Mouse (Mus musculus) CH12.LX (cell line): ENCODE measurements at regions not wholly inside any gene's neighbourhood (a gene's known extent, or its start where the extent isn't known, plus 50 kb on each side); places are given as distances from the start of the nearest gene placed in this dataset.
A peak's percentile ranks its signal among the peaks of the same experiment; 100 is the strongest.

Experiments
- DNase-seq: peaks from one replicate; pipeline ENCODE4 v3.0.0-alpha.2; 2013; ENCODE audit errors: extremely low read depth
- H3K27ac ChIP-seq: 2 replicates; pipeline ENCODE4 v1.5.1; 2012; ENCODE audit warnings: low read depth, mild to moderate bottlenecking, control low read depth, moderate library complexity; ENCODE audit not compliant: insufficient read depth
- H3K27me3 ChIP-seq: replicated peaks from 2 replicates; pipeline ENCODE3; 2012; ENCODE audit warnings: inconsistent platforms
- H3K36me3 ChIP-seq, 2 experiments: replicated peaks in 1 of 2; 2 replicates each; pipeline versions ENCODE3 to v1.6.1; 2012; ENCODE audit warnings: inconsistent platforms in 1 of 2, low read length in 1 of 2, mild to moderate bottlenecking in 1 of 2, mixed read lengths in 1 of 2, moderate library complexity in 1 of 2; ENCODE audit not compliant: control insufficient read depth in 1 of 2, insufficient read depth in 1 of 2
- H3K4me1 ChIP-seq, 2 experiments: 2 replicates each; pipeline ENCODE4 v1.6.1; 2012; ENCODE audit warnings: inconsistent platforms in 1 of 2, moderate library complexity in 1 of 2; ENCODE audit not compliant: insufficient read depth in 2 of 2, control insufficient read depth in 1 of 2
- H3K4me2 ChIP-seq: 2 replicates; pipeline ENCODE4 v1.6.1; 2012; ENCODE audit warnings: low read depth, mild to moderate bottlenecking, control low read depth; ENCODE audit not compliant: poor library complexity, insufficient read depth, severe bottlenecking
- H3K4me3 ChIP-seq, 3 experiments: fragments of 150-350 bp in 1 of 3; sonication (generic) in 1 of 3; replicated peaks in 1 of 3; 2 replicates each; pipeline versions ENCODE3 to v1.5.1; 2011 to 2012; ENCODE audit warnings: low read depth in 2 of 3, low read length in 2 of 3, mild to moderate bottlenecking in 2 of 3, moderate library complexity in 2 of 3, control low read depth in 1 of 3, improper control_type of control experiment in 1 of 3, inconsistent platforms in 1 of 3, mixed read lengths in 1 of 3; ENCODE audit not compliant: poor library complexity in 1 of 3
- H3K79me2 ChIP-seq: replicated peaks from 2 replicates; pipeline ENCODE4 v1.6.1; 2012; ENCODE audit warnings: mild to moderate bottlenecking, moderate library complexity; ENCODE audit not compliant: control insufficient read depth, poor library complexity, insufficient read depth, severe bottlenecking; ENCODE audit errors: extremely low read depth
- H3K9ac ChIP-seq: 2 replicates; pipeline ENCODE4 v1.6.1; 2012; ENCODE audit warnings: low read depth, mild to moderate bottlenecking, control low read depth, moderate library complexity; ENCODE audit not compliant: insufficient read depth
- H3K9me3 ChIP-seq: replicated peaks from 2 replicates; pipeline ENCODE3; 2012; ENCODE audit warnings: low read length, inconsistent platforms, mixed read lengths
- BHLHE40 ChIP-seq: IDR thresholded peaks from 2 replicates; pipeline ENCODE4 v1.6.1; 2011; ENCODE audit warnings: mild to moderate bottlenecking, low read depth, low read length, improper control_type of control experiment
- CHD1 ChIP-seq: IDR thresholded peaks from 2 replicates; pipeline ENCODE4 v1.6.1; 2012; ENCODE audit warnings: low read depth, low read length, improper control_type of control experiment, inconsistent platforms
- CHD2 ChIP-seq: IDR thresholded peaks from 2 replicates; pipeline ENCODE4 v1.6.1; 2011; ENCODE audit warnings: low read length, improper control_type of control experiment
- CTCF ChIP-seq, 2 experiments: IDR thresholded peaks in 1 of 2; conservative IDR thresholded peaks in 1 of 2; 2 replicates each; pipeline ENCODE4 v1.5.1; 2011 to 2012; ENCODE audit warnings: low read depth in 2 of 2, low read length in 2 of 2, improper control_type of control experiment in 1 of 2, inconsistent platforms in 1 of 2, mild to moderate bottlenecking in 1 of 2, moderate library complexity in 1 of 2
- E2F4 ChIP-seq: IDR thresholded peaks from 2 replicates; pipeline ENCODE4 v1.6.1; 2011; ENCODE audit warnings: low read depth, low read length, improper control_type of control experiment; ENCODE audit not compliant: insufficient replicate concordance
- ELF1 ChIP-seq: IDR thresholded peaks from 2 replicates; pipeline ENCODE4 v1.6.1; 2014; ENCODE audit warnings: low read depth, mild to moderate bottlenecking, inconsistent platforms, low read length, improper control_type of control experiment
- EP300 ChIP-seq: IDR thresholded peaks from 2 replicates; pipeline ENCODE4 v1.6.1; 2011; ENCODE audit warnings: low read length, improper control_type of control experiment
- ETS1 ChIP-seq: conservative IDR thresholded peaks from 2 replicates; pipeline ENCODE4 v1.6.1; 2012; ENCODE audit warnings: low read depth, mild to moderate bottlenecking, inconsistent platforms, low read length, improper control_type of control experiment, moderate library complexity
- GABPA ChIP-seq: IDR thresholded peaks from 2 replicates; pipeline ENCODE4 v1.6.1; 2012; ENCODE audit warnings: low read depth, low read length, improper control_type of control experiment, inconsistent platforms; ENCODE audit not compliant: insufficient replicate concordance
- HCFC1 ChIP-seq: IDR thresholded peaks from 2 replicates; pipeline ENCODE4 v1.6.1; 2012; ENCODE audit warnings: low read depth, mild to moderate bottlenecking, inconsistent platforms, low read length, improper control_type of control experiment
- IRF4 ChIP-seq: IDR thresholded peaks from 2 replicates; pipeline ENCODE4 v1.6.1; 2014; ENCODE audit warnings: low read depth, mild to moderate bottlenecking, inconsistent platforms, low read length, improper control_type of control experiment
- JUN ChIP-seq: IDR thresholded peaks from 2 replicates; pipeline ENCODE4 v1.6.1; 2011; ENCODE audit warnings: low read depth, mild to moderate bottlenecking, low read length, improper control_type of control experiment, moderate library complexity; ENCODE audit not compliant: insufficient read depth
- JUND ChIP-seq: conservative IDR thresholded peaks from 2 replicates; pipeline ENCODE4 v1.6.1; 2011; ENCODE audit warnings: low read depth, low read length, improper control_type of control experiment
- KAT2A ChIP-seq: IDR thresholded peaks from 2 replicates; pipeline ENCODE4 v1.6.1; 2012; ENCODE audit warnings: low read length, improper control_type of control experiment, inconsistent platforms; ENCODE audit not compliant: insufficient replicate concordance
- MAFK ChIP-seq: IDR thresholded peaks from 2 replicates; pipeline ENCODE4 v1.6.1; 2011; ENCODE audit warnings: low read length, improper control_type of control experiment; ENCODE audit not compliant: insufficient replicate concordance
- MAX ChIP-seq: IDR thresholded peaks from 2 replicates; pipeline ENCODE4 v1.6.1; 2011; ENCODE audit warnings: low read length, improper control_type of control experiment
- MAZ ChIP-seq: IDR thresholded peaks from 2 replicates; pipeline ENCODE4 v1.6.1; 2012; ENCODE audit warnings: low read depth, mild to moderate bottlenecking, inconsistent platforms, low read length, improper control_type of control experiment, moderate library complexity
- MEF2A ChIP-seq: IDR thresholded peaks from 2 replicates; pipeline ENCODE4 v1.6.1; 2014; ENCODE audit warnings: low read depth, mild to moderate bottlenecking, inconsistent platforms, low read length, improper control_type of control experiment, borderline replicate concordance
- MXI1 ChIP-seq: IDR thresholded peaks from 2 replicates; pipeline ENCODE4 v1.6.1; 2011; ENCODE audit warnings: mild to moderate bottlenecking, low read depth, low read length, improper control_type of control experiment
- MYC ChIP-seq: IDR thresholded peaks from 2 replicates; pipeline ENCODE4 v1.6.1; 2011; ENCODE audit warnings: low read depth, mild to moderate bottlenecking, improper control_type of control experiment, low read length
- NELFE ChIP-seq: IDR thresholded peaks from 2 replicates; pipeline ENCODE4 v1.6.1; 2011; ENCODE audit warnings: low read depth, low read length, improper control_type of control experiment
- NRF1 ChIP-seq: IDR thresholded peaks from 2 replicates; pipeline ENCODE4 v1.6.1; 2014; ENCODE audit warnings: low read depth, mild to moderate bottlenecking, inconsistent platforms, low read length, improper control_type of control experiment, moderate library complexity
- POLR2A ChIP-seq: IDR thresholded peaks from 2 replicates; pipeline ENCODE4 v1.6.1; 2011; ENCODE audit warnings: low read depth, mild to moderate bottlenecking, improper control_type of control experiment, low read length
- POLR2AphosphoS2 ChIP-seq: IDR thresholded peaks from 2 replicates; pipeline ENCODE4 v1.6.1; 2011; ENCODE audit warnings: low read depth, low read length, improper control_type of control experiment
- RCOR1 ChIP-seq: conservative IDR thresholded peaks from 2 replicates; pipeline ENCODE4 v1.6.1; 2012; ENCODE audit warnings: low read depth, mild to moderate bottlenecking, inconsistent platforms, low read length, improper control_type of control experiment
- SIN3A ChIP-seq: IDR thresholded peaks from 2 replicates; pipeline ENCODE4 v1.6.1; 2012; ENCODE audit warnings: low read length, improper control_type of control experiment, inconsistent platforms
- SMC3 ChIP-seq: IDR thresholded peaks from 2 replicates; pipeline ENCODE4 v1.6.1; 2011; ENCODE audit warnings: low read depth, low read length, improper control_type of control experiment
- TBP ChIP-seq: conservative IDR thresholded peaks from 2 replicates; pipeline ENCODE4 v1.6.1; 2011; ENCODE audit warnings: low read depth, low read length, improper control_type of control experiment
- TCF12 ChIP-seq: IDR thresholded peaks from 2 replicates; pipeline ENCODE4 v1.6.1; 2014; ENCODE audit warnings: low read depth, mild to moderate bottlenecking, inconsistent platforms, low read length, improper control_type of control experiment
- UBTF ChIP-seq: IDR thresholded peaks from 2 replicates; pipeline ENCODE4 v1.6.1; 2012; ENCODE audit warnings: low read depth, mild to moderate bottlenecking, inconsistent platforms, low read length, improper control_type of control experiment, moderate library complexity
- USF1 ChIP-seq: IDR thresholded peaks from 2 replicates; pipeline ENCODE4 v1.6.1; 2014; ENCODE audit warnings: low read depth, mild to moderate bottlenecking, inconsistent platforms, low read length, improper control_type of control experiment
- USF2 ChIP-seq: conservative IDR thresholded peaks from 2 replicates; pipeline ENCODE4 v1.6.1; 2011; ENCODE audit warnings: low read depth, low read length, improper control_type of control experiment
- ZKSCAN1 ChIP-seq: IDR thresholded peaks from 2 replicates; pipeline ENCODE4 v1.6.1; 2012; ENCODE audit warnings: low read depth, inconsistent platforms, low read length, improper control_type of control experiment, borderline replicate concordance
- ZMIZ1 ChIP-seq: IDR thresholded peaks from 2 replicates; pipeline ENCODE4 v1.6.1; 2012; ENCODE audit warnings: low read depth, mild to moderate bottlenecking, inconsistent platforms, low read length, improper control_type of control experiment
- ZNF384 ChIP-seq: IDR thresholded peaks from 2 replicates; pipeline ENCODE4 v1.6.1; 2012; ENCODE audit warnings: low read depth, low read length, improper control_type of control experiment, inconsistent platforms
- dilution Hi-C: fragments of 300-500 bp; cut with MboI; formaldehyde crosslinking; loops from 2 replicates; pipeline ENCODE4 v1.14.3; 2020; ENCODE audit warnings: low sequenced_read_pairs; ENCODE audit not compliant: extremely low pct_unique_long_range_greater_than_20kb, extremely low pct_ligation_motif_present
- in situ Hi-C: fragments of 300-500 bp; cut with MboI; formaldehyde crosslinking; loops from 3 replicates; pipeline ENCODE4 v1.14.3; 2019; ENCODE audit warnings: low sequenced_read_pairs, low pct_ligation_motif_present, low pct_unique_long_range_greater_than_20kb, mixed read lengths

- TF ChIP-seq ZKSCAN1 (no peak), MAX (peak; percentile 70), USF2 (no peak; the same call in 1 of the 2 replicates), HCFC1 (peak; percentile 38), KAT2A (peak; percentile 66; the same call in 1 of the 2 replicates), ZNF384 (peak; percentile 77), POLR2A (no peak; the same call in 1 of the 2 replicates), CHD1 (peak; percentile 87), TCF12 (peak; percentile 97), NRF1 (no peak), MYC (peak; percentile 79), SIN3A (peak; percentile 87), UBTF (no peak), IRF4 (peak; percentile 97), EP300 (peak; percentile 98), RCOR1 (peak; percentile 97), SMC3 (no peak), ETS1 (peak; percentile 90), MEF2A (peak; percentile 93), MXI1 (peak; percentile 90), JUND (peak; percentile 71; the same call in 1 of the 2 replicates), CTCF (conservative IDR thresholded peaks at IDR 0.05 in 1 of 2, IDR thresholded peaks at IDR 0.05 in 1 of 2; ENCODE audit: low read depth in 2 of 2, low read length in 2 of 2) (no peak), MAFK (peak; percentile 81; the same call in 1 of the 2 replicates), NELFE (peak; percentile 31; the same call in 1 of the 2 replicates), GABPA (no peak), CHD2 (peak; percentile 91), JUN (peak; percentile 71; the same call in 1 of the 2 replicates), BHLHE40 (peak; percentile 91), POLR2AphosphoS2 (0 out of 2 replicates have a peak, but pooled peaks have one; percentile 11), ELF1 (peak; percentile 48; the same call in 1 of the 2 replicates), ZMIZ1 (peak; percentile 55; the same call in 1 of the 2 replicates), MAZ (peak; percentile 75), E2F4 (0 out of 2 replicates have a peak, but pooled peaks have one; percentile 51), TBP (peak; percentile 25; the same call in 1 of the 2 replicates), USF1 (peak; percentile 53)
- TF ChIP-seq, all 38 proteins: peak for 27
- H3K27ac ChIP-seq, result peak overlapping the region; percentile 100
- in situ Hi-C loops (loop anchor here (5.0 to 25.0 kb wide), 2 partner anchors 122 to 252 kb away; partner anchors contain the start of genes Atp5j and Gabpa), dilution Hi-C loops (no loop called here)
- H3K9me3 ChIP-seq, result peaks cover 12% of the 10 kb centered on the region
- H3K4me2 ChIP-seq, result peak overlapping the region; percentile 41
- no peaks in the 10 kb centered on the region for H3K27me3 ChIP-seq
- H3K79me2 ChIP-seq, result peaks cover 3% of the 10 kb centered on the region; the same call in 1 of the 2 replicates
- DNase-seq, result peak; percentile 92
- peak overlapping the region; percentile 81 for H3K9ac ChIP-seq
- peak overlapping the region in 1 of 3 experiments; percentile 17 for H3K4me3 ChIP-seq
- H3K4me1 ChIP-seq, result peaks cover 21 to 48% of the 10 kb centered on the region in 2 experiments
- H3K36me3 ChIP-seq, result no peaks in the 10 kb centered on the region
Measured at GRCm38 (mm10) chr16:84584724-84585399, 69.9 kb downstream of the A730009L09Rik start.
